Mouse (Mus musculus): ENCODE measurements around the gene Serpina3g.

Gene Serpina3g

DNA sequence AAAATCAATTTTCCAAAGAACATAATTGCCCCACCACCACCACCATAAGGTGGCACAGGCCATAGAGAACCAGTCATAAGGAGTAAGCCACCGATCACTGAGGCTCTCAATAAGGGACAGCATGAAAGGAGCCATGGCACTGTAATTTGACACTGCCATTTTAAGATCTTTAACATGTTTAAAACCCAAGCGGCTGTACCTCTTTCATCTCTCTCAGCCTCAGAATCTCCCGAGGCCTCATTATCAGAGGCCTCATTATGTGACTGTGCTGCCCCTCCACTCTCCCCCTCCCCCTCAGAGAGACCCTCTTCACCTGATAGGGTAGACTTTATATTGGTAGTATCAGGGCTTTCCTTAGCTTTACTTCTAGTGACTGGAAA, 43.0 kb downstream of the Serpina3g start:
- DNase-seq (ENCODE audit: low spot score in 2 of 2), result no peak

DNA sequence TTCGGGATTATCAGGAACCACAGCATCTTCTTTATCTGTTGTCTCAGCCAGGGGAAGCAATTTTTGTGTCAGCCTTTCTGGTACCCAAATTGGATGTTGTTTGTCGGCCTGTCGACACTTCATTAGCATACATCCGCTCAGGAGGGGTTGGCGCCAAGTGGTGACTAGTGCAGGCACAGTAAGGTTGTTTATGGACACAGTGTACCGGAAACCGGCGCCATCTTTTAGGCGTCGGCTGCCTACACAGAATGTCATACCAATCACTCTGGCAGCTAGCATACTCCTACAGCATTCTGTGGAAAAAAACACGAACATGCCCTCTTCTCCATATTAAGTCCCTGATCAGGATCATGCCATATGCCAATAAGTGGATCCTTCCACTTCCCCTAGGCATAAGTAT, 47.3 kb downstream of the Serpina3g start:
- DNase-seq (ENCODE audit: low spot score in 2 of 2), result no peak

DNA sequence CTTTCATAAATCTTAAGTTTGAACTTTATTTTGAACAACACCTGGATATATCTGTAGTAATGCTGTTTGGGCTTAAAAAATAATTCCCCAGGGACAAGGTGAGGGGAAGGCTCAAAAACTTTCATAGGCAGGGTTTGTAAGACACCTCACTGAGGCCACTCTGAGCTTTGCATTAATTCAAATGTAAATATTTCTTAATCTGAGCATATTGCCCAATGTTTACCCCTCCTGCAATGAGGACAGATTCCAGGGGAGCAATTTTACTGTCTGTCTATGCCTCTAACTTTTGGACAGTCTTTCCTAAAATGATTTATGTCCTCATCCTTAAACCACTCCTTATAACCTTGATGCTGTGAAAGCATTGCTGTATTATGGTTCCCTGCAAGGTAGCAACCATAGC, 52.3 kb downstream of the Serpina3g start:
- no peak for DNase-seq (ENCODE audit: low spot score in 2 of 2)

DNA sequence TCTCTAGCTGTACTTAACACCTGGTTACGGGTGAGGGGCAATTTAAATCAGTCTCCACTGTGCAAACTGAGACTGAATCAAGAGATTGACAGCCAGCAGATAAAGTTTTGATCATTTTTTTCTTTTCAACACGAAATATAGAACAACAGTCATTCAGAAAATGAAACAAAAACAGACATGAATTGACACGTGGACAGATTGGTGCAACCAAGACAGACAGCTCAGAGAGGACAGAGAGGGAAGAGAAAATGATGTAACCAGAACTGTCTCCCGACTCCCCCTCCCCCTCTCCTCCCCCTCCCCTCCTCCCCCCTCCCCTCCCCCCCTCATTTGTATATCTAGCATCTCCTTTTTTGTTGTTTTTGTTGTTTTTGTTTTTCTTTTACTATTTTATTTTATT, 53.8 kb downstream of the Serpina3g start:
- DNase-seq (ENCODE audit: low spot score in 2 of 2), result no peak
